Mouse (Mus musculus) testis, adult 2 months (tissue): ENCODE measurements at regions not wholly inside any gene's neighbourhood (a gene's known extent, or its start where the extent isn't known, plus 50 kb on each side); places are given as distances from the start of the nearest gene placed in this dataset.

ENCODE experiments used
- H3K27ac ChIP-seq: fragments of 200-500 bp; 2 replicates; pipeline ENCODE4 v1.5.1; 2012; ENCODE audit warnings: low read depth, low read length; ENCODE audit not compliant: control insufficient read depth, insufficient read depth
- H3K27me3 ChIP-seq: fragments of 200-500 bp; 2 replicates; pipeline ENCODE4 v1.6.1; 2012; ENCODE audit warnings: mild to moderate bottlenecking, low read length, moderate library complexity; ENCODE audit not compliant: control insufficient read depth, insufficient read depth
- H3K36me3 ChIP-seq: fragments of 200-500 bp; 2 replicates; pipeline ENCODE4 v1.6.1; 2012; ENCODE audit warnings: mild to moderate bottlenecking, low read length; ENCODE audit not compliant: control insufficient read depth, insufficient read depth
- H3K4me1 ChIP-seq: fragments of 200-500 bp; 2 replicates; pipeline ENCODE4 v1.6.1; 2012; ENCODE audit warnings: low read length; ENCODE audit not compliant: control insufficient read depth, insufficient read depth
- H3K4me3 ChIP-seq: fragments of 200-500 bp; 2 replicates; pipeline ENCODE4 v1.5.1; 2012; ENCODE audit warnings: low read depth, mild to moderate bottlenecking, low read length, moderate library complexity, mixed read lengths; ENCODE audit not compliant: control insufficient read depth
- CTCF ChIP-seq: fragments of 200-500 bp; IDR thresholded peaks from 2 replicates; pipeline ENCODE4 v1.5.1; 2012; ENCODE audit warnings: low read depth, mild to moderate bottlenecking, inconsistent platforms, low read length, moderate library complexity; ENCODE audit not compliant: control insufficient read depth, insufficient read depth, insufficient replicate concordance
- POLR2A ChIP-seq: fragments of 200-500 bp; IDR thresholded peaks from 2 replicates; pipeline ENCODE4 v1.6.1; 2012; ENCODE audit warnings: low read depth, mild to moderate bottlenecking, inconsistent platforms, low read length, moderate library complexity; ENCODE audit not compliant: control insufficient read depth

GRCm38 (mm10) chr14:98654191-98654809 is 339.8 kb downstream of the Rpl36a-ps1 start:
- no peak for TF ChIP-seq POLR2A
- no peak for TF ChIP-seq CTCF
- H3K36me3 ChIP-seq: no peaks in the 10 kb centered on the region
- H3K4me1 ChIP-seq: no peaks in the 10 kb centered on the region
- H3K27me3 ChIP-seq: no peaks in the 10 kb centered on the region
- H3K4me3 ChIP-seq: no peak overlapping the region
- no peak overlapping the region for H3K27ac ChIP-seq

GRCm38 (mm10) chr14:98651221-98651620 is 342.9 kb downstream of the Rpl36a-ps1 start:
- Histone ChIP-seq H3K4me1 (no peaks in the 10 kb centered on the region), H3K36me3 (no peaks in the 10 kb centered on the region), H3K27ac (no peak overlapping the region), H3K4me3 (no peak overlapping the region), H3K27me3 (no peaks in the 10 kb centered on the region)
- TF ChIP-seq CTCF: no peak
- TF ChIP-seq POLR2A: no peak

GRCm38 (mm10) chr14:98650520-98650919 is 343.6 kb downstream of the Rpl36a-ps1 start:
- no peaks in the 10 kb centered on the region for H3K27me3 ChIP-seq
- H3K4me1 ChIP-seq: no peaks in the 10 kb centered on the region
- no peak overlapping the region for H3K4me3 ChIP-seq
- TF ChIP-seq POLR2A: no peak
- TF ChIP-seq CTCF: no peak
- H3K27ac ChIP-seq: no peak overlapping the region
- H3K36me3 ChIP-seq: no peaks in the 10 kb centered on the region

GRCm38 (mm10) chr14:98647614-98648013 is 346.5 kb downstream of the Rpl36a-ps1 start:
- TF ChIP-seq CTCF (no peak), POLR2A (no peak)
- Histone ChIP-seq H3K36me3 (no peaks in the 10 kb centered on the region), H3K4me3 (no peak overlapping the region), H3K27me3 (no peaks in the 10 kb centered on the region), H3K27ac (no peak overlapping the region), H3K4me1 (no peaks in the 10 kb centered on the region)

- TF ChIP-seq CTCF (no peak), POLR2A (no peak)
- Histone ChIP-seq H3K27ac (no peak overlapping the region), H3K27me3 (no peaks in the 10 kb centered on the region), H3K4me3 (no peak overlapping the region), H3K36me3 (no peaks in the 10 kb centered on the region), H3K4me1 (no peaks in the 10 kb centered on the region)
These were observed 350.4 kb downstream of the Rpl36a-ps1 start for GRCm38 (mm10) chr14:98643756-98644155.

- no peak overlapping the region for H3K4me3 ChIP-seq
- TF ChIP-seq CTCF: no peak
- no peak for TF ChIP-seq POLR2A
These were observed 351.3 kb downstream of the Rpl36a-ps1 start for GRCm38 (mm10) chr14:98642661-98643331.

GRCm38 (mm10) chr14:98629026-98629425 is 365.1 kb downstream of the Rpl36a-ps1 start:
- Histone ChIP-seq H3K27ac (no peak overlapping the region), H3K36me3 (no peaks in the 10 kb centered on the region), H3K27me3 (no peaks in the 10 kb centered on the region), H3K4me3 (no peak overlapping the region), H3K4me1 (no peaks in the 10 kb centered on the region)
- no peak for TF ChIP-seq POLR2A
- no peak for TF ChIP-seq CTCF

More at GRCm38 (mm10) chr14:98642661-98643331, 351.3 kb downstream of the Rpl36a-ps1 start:
- no peaks in the 10 kb centered on the region for H3K36me3 ChIP-seq
- H3K27ac ChIP-seq: no peak overlapping the region
- no peaks in the 10 kb centered on the region for H3K27me3 ChIP-seq
- H3K4me1 ChIP-seq: no peaks in the 10 kb centered on the region

GRCm38 (mm10) chr14:98626476-98626875 is 367.6 kb downstream of the Rpl36a-ps1 start:
- no peaks in the 10 kb centered on the region for H3K4me1 ChIP-seq
- no peaks in the 10 kb centered on the region for H3K27me3 ChIP-seq
- no peak overlapping the region for H3K27ac ChIP-seq
- H3K36me3 ChIP-seq: no peaks in the 10 kb centered on the region
- H3K4me3 ChIP-seq: no peak overlapping the region
- TF ChIP-seq POLR2A: no peak
- no peak for TF ChIP-seq CTCF
